Mouse (Mus musculus) NIH3T3 (cell line): ENCODE results near the gene Pvalb.

Source experiments
- DNase-seq: peaks from one replicate; pipeline ENCODE4 v3.0.0-alpha.2; 2012; ENCODE audit warnings: low read depth

Gene Pvalb

GRCm38 (mm10) chr15:78158335-78158734, 47.9 kb downstream of the Pvalb start:
- DNase-seq: no peak

- DNase-seq: no peak
These were observed 48.4 kb downstream of the Pvalb start for GRCm38 (mm10) chr15:78157824-78158223.

GRCm38 (mm10) chr15:78157330-78157729, 48.9 kb downstream of the Pvalb start:
- DNase-seq: no peak

GRCm38 (mm10) chr15:78155421-78155820, 50.8 kb downstream of the Pvalb start:
- peak; percentile 9 for DNase-seq

- DNase-seq: peak; percentile 49
These were observed 53.0 kb downstream of the Pvalb start for GRCm38 (mm10) chr15:78153045-78153775.

- peak; percentile 30 for DNase-seq
These were observed 57.6 kb downstream of the Pvalb start for GRCm38 (mm10) chr15:78148565-78148964.
